Comparison of ENCODE assay signal across 31 mouse cellular contexts in the genomic region with DNA sequence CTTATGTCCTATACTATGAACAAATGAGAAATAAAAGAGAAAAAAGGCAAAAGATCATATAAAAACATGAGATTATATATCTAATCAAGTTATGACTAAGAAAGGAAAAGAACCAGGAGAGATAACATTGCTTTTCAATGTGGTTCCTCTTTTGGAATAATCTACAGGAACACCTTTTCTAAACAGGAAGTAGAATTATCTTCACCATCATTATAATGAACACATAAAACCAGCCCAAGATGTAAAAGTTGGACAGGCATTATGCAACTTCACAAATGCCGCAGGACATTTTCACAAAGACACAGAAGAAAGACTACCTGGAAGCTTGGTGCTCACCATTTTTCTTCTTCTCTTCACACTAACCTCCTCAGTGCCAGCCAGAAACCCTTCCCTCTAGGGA. TPM values are rescaled to one million over a fixed set of nuclear protein-coding genes. Genes with fewer than 3 reads are reported as not detected.
"Had no signal": no experiment of that assay in that cellular context is flagged by ENCODE, and none has a peak within 500 bp of the region (broad histone marks: within the 10 kb centered on the region; RNA-seq: fewer than 3 reads in every experiment).

No protein-coding gene starts in this region.

- H3K4me2 ChIP-seq: kidney, embryonic 15.5 days; limb, embryonic 12.5 days; limb, embryonic 15.5 days; liver, embryonic 11.5 days; liver, embryonic 15.5 days had no signal

- H3K27me3 ChIP-seq: kidney, embryonic 15.5 days; limb, embryonic 12.5 days; limb, embryonic 15.5 days; liver, embryonic 15.5 days; megakaryocyte, embryonic 14.5 days had no signal

- H3K9me3 ChIP-seq: kidney, embryonic 15.5 days; limb, embryonic 12.5 days; limb, embryonic 15.5 days; liver, embryonic 15.5 days; megakaryocyte, embryonic 14.5 days; midbrain, embryonic 10.5 days had no signal

- H3K27ac ChIP-seq: kidney, embryonic 15.5 days; limb, embryonic 12.5 days; limb, embryonic 15.5 days; liver, embryonic 15.5 days; midbrain, embryonic 10.5 days; stomach, postnatal 0 days had no signal

- DNase-seq: kidney, adult 18-20 months; kidney, postnatal 10 days; kidney, postnatal 36 days; lung, adult 2 months; lung, postnatal 14 days; lung, postnatal 4 days; midbrain, embryonic 14.5 days; right cerebral cortex, adult 18-20 months; right cerebral cortex, postnatal 14 days; right cerebral cortex, postnatal 4 days; thymus, adult 2 months; thymus, postnatal 14 days; thymus, postnatal 4 days had no signal

- H3K4me1 ChIP-seq: limb, embryonic 12.5 days; limb, embryonic 15.5 days; midbrain, embryonic 10.5 days had no signal

- H3K4me3 ChIP-seq: kidney, embryonic 15.5 days; limb, embryonic 12.5 days; limb, embryonic 15.5 days; liver, embryonic 15.5 days; midbrain, embryonic 10.5 days had no signal

- H3K36me3 ChIP-seq: kidney, embryonic 15.5 days; limb, embryonic 12.5 days; limb, embryonic 15.5 days; liver, embryonic 15.5 days; midbrain, embryonic 10.5 days had no signal

- H3K9ac ChIP-seq: kidney, embryonic 15.5 days; limb, embryonic 12.5 days; limb, embryonic 15.5 days; liver, embryonic 15.5 days had no signal

RNA-seq across cellular contexts. Expression of a gene that starts 10.4 kb away (rescaled TPM):
- total RNA-seq: layer of hippocampus, adult 8-10 months; layer of hippocampus, postnatal 14 days; left cerebral cortex, postnatal 14 days; midbrain, postnatal 0 days had no signal
- polyA plus RNA-seq: limb, embryonic 12.5 days; midbrain, embryonic 10.5 days; midbrain, embryonic 14.5 days; neural tube, embryonic 11.5 days; thymus, adult 2 months had no signal

RNA-seq across cellular contexts. Expression of a gene that starts 27.6 kb away (rescaled TPM):
- total RNA-seq: layer of hippocampus, postnatal 14 days; left cerebral cortex, adult 8-10 months; left cerebral cortex, postnatal 14 days; left cerebral cortex, postnatal 4 days; midbrain, postnatal 0 days had no signal
- polyA plus RNA-seq: limb, embryonic 12.5 days; lung, adult 2 months; lung, embryonic 16.5 days; midbrain, embryonic 10.5 days; midbrain, embryonic 14.5 days; midbrain, postnatal 0 days; neural tube, embryonic 14.5 days had no signal

RNA-seq across cellular contexts. Expression of a gene that starts 47.3 kb away (rescaled TPM):
- total RNA-seq: layer of hippocampus, adult 8-10 months; layer of hippocampus, postnatal 14 days; left cerebral cortex, adult 8-10 months; left cerebral cortex, postnatal 14 days; left cerebral cortex, postnatal 4 days; midbrain, postnatal 0 days had no signal
- polyA plus RNA-seq: kidney, embryonic 15.5 days; limb, embryonic 12.5 days; limb, embryonic 15.5 days; liver, embryonic 11.5 days; lung, adult 2 months; lung, embryonic 16.5 days; midbrain, embryonic 10.5 days; midbrain, embryonic 14.5 days; midbrain, postnatal 0 days; neural tube, embryonic 11.5 days; neural tube, embryonic 14.5 days; stomach, embryonic 14.5 days; stomach, postnatal 0 days; thymus, adult 2 months had no signal
